Mouse (Mus musculus): ENCODE measurements around the gene 1700034I23Rik. TPM values are rescaled to one million over a fixed set of nuclear protein-coding genes. Genes with fewer than 3 reads are reported as not detected.
A peak's percentile ranks its signal among the peaks of the same experiment; 100 is the strongest.
"Not testable (repeated sequence)": the region's sequence is repeated elsewhere in the genome, so short reads cannot be mapped to it uniquely, and the experiment has no call there.

Gene 1700034I23Rik
- polyA plus RNA-seq, 1 experiment from 2014 or later = not detected

DNA sequence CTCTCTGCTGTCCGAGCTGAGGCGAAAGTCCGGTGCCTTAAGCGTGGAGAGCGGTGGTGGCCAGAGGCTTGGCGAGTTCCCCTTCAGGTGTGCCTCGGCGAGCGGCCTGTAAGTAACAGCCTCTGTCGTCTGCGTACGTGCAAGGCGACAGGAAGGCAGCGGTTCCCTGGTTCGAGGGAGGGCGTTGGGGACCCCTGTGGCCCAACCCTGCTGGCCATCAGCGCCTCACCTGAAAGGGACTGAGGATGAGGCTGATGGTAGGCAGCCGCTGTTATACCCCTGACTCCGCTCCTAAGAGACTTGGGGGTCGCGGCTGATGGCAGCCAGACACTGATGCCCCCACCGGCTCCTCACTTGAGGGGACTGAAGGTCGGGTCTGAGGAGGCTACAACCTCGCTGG is 8.0 kb downstream of the 1700034I23Rik start:
- peak overlapping the region; percentile 73 for H3K4me2 ChIP-seq (ENCODE audit: low read depth, low read length)
- H3K4me1 ChIP-seq (ENCODE audit: control insufficient read depth, insufficient read depth, low read length); H3K27me3 ChIP-seq (replicated peaks; ENCODE audit: control insufficient read depth, insufficient read depth, low read length); H3K9me3 ChIP-seq (ENCODE audit: control insufficient read depth, low read length); H3K27ac ChIP-seq (replicated peaks; ENCODE audit: low read depth, low read length); ATAC-seq (ENCODE audit: low read depth); H3K36me3 ChIP-seq (ENCODE audit: control insufficient read depth, insufficient read depth, low read length): not testable (repeated sequence)
- WGBS = under 1% methylated on average over 13 of the region's 24 CpGs
- DNase-seq (ENCODE audit: low spot score) = peak; percentile 20
- peak overlapping the region; percentile 53 for H3K4me3 ChIP-seq (ENCODE audit: low read depth, low read length)
- peak overlapping the region; percentile 67 for H3K9ac ChIP-seq (ENCODE audit: low read depth, low read length)

DNA sequence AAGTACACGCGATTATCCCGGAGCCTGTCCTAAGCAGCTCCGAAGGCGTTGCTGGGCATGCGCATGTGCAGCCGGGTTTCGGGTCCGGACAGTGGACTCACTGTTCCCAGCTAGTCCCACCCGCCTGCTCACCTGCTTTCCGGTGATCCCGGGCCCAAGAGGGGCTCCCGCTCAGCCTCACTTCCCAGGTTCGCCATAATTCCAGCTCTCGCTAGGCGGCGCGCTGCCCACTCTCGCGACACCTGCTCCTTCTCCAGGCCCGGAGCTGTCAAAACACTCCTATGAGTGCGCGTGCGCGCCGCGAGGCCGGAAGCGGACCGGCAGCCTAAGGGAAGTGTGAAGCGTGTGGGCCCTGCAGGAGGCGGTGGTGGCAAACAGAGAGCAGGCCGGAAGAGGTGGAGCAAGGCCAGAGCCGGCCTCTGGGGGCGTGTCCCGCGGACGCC is 8.5 kb downstream of the 1700034I23Rik start:
- ATAC-seq (ENCODE audit: low read depth) = peak; percentile 100
- H3K9me3 ChIP-seq (ENCODE audit: control insufficient read depth, low read length); H3K27me3 ChIP-seq (replicated peaks; ENCODE audit: control insufficient read depth, insufficient read depth, low read length); H3K36me3 ChIP-seq (ENCODE audit: control insufficient read depth, insufficient read depth, low read length); H3K4me1 ChIP-seq (ENCODE audit: control insufficient read depth, insufficient read depth, low read length): not testable (repeated sequence)
- Histone ChIP-seq H3K27ac (replicated peaks; ENCODE audit: low read depth, low read length) (peak overlapping the region; percentile 52), H3K9ac (ENCODE audit: low read depth, low read length) (peak overlapping the region; percentile 66), H3K4me3 (ENCODE audit: low read depth, low read length) (peak overlapping the region; percentile 53), H3K4me2 (ENCODE audit: low read depth, low read length) (peak overlapping the region; percentile 73)
- DNase-seq (ENCODE audit: low spot score) = peak; percentile 98
- WGBS = 0% methylated on average over 18 of the region's 38 CpGs

DNA sequence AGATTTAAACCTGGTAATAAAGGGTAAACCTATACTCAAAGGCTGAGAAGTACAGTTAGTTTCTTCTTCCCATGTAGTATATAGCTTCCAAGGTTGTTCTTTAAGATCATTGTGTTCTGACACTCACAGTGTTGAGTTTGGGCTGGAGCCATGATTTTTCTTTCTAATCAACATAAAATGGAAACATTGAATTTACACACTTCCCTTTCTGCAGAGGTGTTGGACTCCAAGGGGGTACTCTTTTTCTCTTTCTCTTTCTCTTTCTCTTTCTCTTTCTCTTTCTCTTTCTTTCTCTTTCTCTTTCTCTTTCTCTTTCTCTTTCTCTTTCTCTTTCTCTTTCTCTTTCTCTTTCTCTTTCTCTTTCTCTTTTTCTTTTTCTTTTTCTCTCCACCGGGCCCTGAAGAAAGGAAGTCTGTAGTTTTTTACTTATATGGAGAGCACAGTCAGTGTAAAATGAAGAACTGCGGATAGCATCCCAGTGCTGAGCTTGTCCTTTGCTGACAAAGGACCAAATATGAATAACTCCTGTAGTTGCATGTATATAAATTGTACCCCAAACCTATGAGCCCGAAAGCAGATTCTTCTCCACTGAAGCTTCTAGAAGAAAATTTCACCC is 49.1 kb downstream of the 1700034I23Rik start:
- H3K4me2 ChIP-seq (ENCODE audit: low read depth, low read length); H3K36me3 ChIP-seq (ENCODE audit: control insufficient read depth, insufficient read depth, low read length); H3K4me3 ChIP-seq (ENCODE audit: low read depth, low read length); ATAC-seq (ENCODE audit: low read depth); H3K9ac ChIP-seq (ENCODE audit: low read depth, low read length); H3K27me3 ChIP-seq (replicated peaks; ENCODE audit: control insufficient read depth, insufficient read depth, low read length); H3K4me1 ChIP-seq (ENCODE audit: control insufficient read depth, insufficient read depth, low read length); H3K9me3 ChIP-seq (ENCODE audit: control insufficient read depth, low read length); DNase-seq (ENCODE audit: low spot score); H3K27ac ChIP-seq (replicated peaks; ENCODE audit: low read depth, low read length): not testable (repeated sequence)
- 92% methylated on average over 3 of the region's 3 CpGs for WGBS

Other genes with a start within 250 kb of the 1700034I23Rik start
- gene Slc25a31, start 193.7 kb downstream of the 1700034I23Rik start, polyA plus RNA-seq (2014; fragmentation: Nextera tagmentation; extraction: Ambion mirVana) = 0.64 and 0.65 TPM in 2 replicates
- gene Hspa4l, start 158.0 kb downstream of the 1700034I23Rik start, polyA plus RNA-seq (2014; fragmentation: Nextera tagmentation; extraction: Ambion mirVana) = 16.4 and 23.9 TPM in 2 replicates
- 48.9 and 49.2 TPM in 2 replicates for gene Plk4, start 102.5 kb downstream of the 1700034I23Rik start, polyA plus RNA-seq (2014; fragmentation: Nextera tagmentation; extraction: Ambion mirVana)
- 7.7 and 8.1 TPM in 2 replicates for gene Mfsd8, start 55.7 kb downstream of the 1700034I23Rik start, polyA plus RNA-seq (2014; fragmentation: Nextera tagmentation; extraction: Ambion mirVana)
- 6.3 and 7.0 TPM in 2 replicates for gene Abhd18, start 55.6 kb downstream of the 1700034I23Rik start, polyA plus RNA-seq (2014; fragmentation: Nextera tagmentation; extraction: Ambion mirVana)
- gene Larp1b, start 47.3 kb upstream of the 1700034I23Rik start, polyA plus RNA-seq (2014; fragmentation: Nextera tagmentation; extraction: Ambion mirVana) = 3.1 and 5.9 TPM in 2 replicates
- 32.5 and 33.7 TPM in 2 replicates for gene Pgrmc2, start 180.5 kb upstream of the 1700034I23Rik start, polyA plus RNA-seq (2014; fragmentation: Nextera tagmentation; extraction: Ambion mirVana)

Data from embryonic facial prominence, embryonic 14.5 days (tissue).